Mouse (Mus musculus) stomach, embryonic 16.5 days (tissue): ENCODE data around the gene Hist1h2bm. TPM values are rescaled to one million over a fixed set of nuclear protein-coding genes. Genes with fewer than 3 reads are reported as not detected.
"Not testable (repeated sequence)": the region's sequence is repeated elsewhere in the genome, so short reads cannot be mapped to it uniquely, and the experiment has no call there.

Experiments used
- ATAC-seq: fragments of 200-750 bp; cut with Nextera tagmentation; 2 replicates; pipeline ENCODE4 v1.8.0; 2017; ENCODE audit warnings: moderate number of reproducible peaks, moderate TSS enrichment; ENCODE audit not compliant: insufficient read depth, low FRiP score
- H3K27ac ChIP-seq: fragments of 300-500 bp; sonication (generic); 2 replicates; pipeline ENCODE4 v1.5.1; 2014; ENCODE audit warnings: low read length
- H3K27me3 ChIP-seq: fragments of 300-500 bp; sonication (generic); 2 replicates; pipeline ENCODE4 v1.6.1; 2014; ENCODE audit warnings: low read length, control low read depth, mixed read lengths; ENCODE audit not compliant: control insufficient read depth, insufficient read depth
- H3K36me3 ChIP-seq: fragments of 300-500 bp; sonication (generic); 2 replicates; pipeline ENCODE4 v1.6.1; 2014; ENCODE audit warnings: low read length; ENCODE audit not compliant: control insufficient read depth, insufficient read depth
- H3K4me1 ChIP-seq: fragments of 300-500 bp; sonication (generic); 2 replicates; pipeline ENCODE4 v1.6.1; 2014; ENCODE audit warnings: low read length, control low read depth, mixed read lengths; ENCODE audit not compliant: control insufficient read depth, insufficient read depth
- H3K4me2 ChIP-seq: fragments of 300-500 bp; sonication (generic); 2 replicates; pipeline ENCODE4 v1.6.1; 2014; ENCODE audit warnings: low read depth, low read length, mixed read lengths
- H3K4me3 ChIP-seq: fragments of 300-500 bp; sonication (generic); replicated peaks from 2 replicates; pipeline ENCODE4 v1.5.1; 2014; ENCODE audit warnings: mild to moderate bottlenecking, low read length
- H3K9ac ChIP-seq: fragments of 300-500 bp; sonication (generic); 2 replicates; pipeline ENCODE4 v1.6.1; 2014; ENCODE audit warnings: low read length
- H3K9me3 ChIP-seq: fragments of 300-500 bp; sonication (generic); replicated peaks from 2 replicates; pipeline ENCODE4 v1.6.1; 2016; ENCODE audit warnings: low read length, control low read depth; ENCODE audit not compliant: control insufficient read depth
- whole genome bisulfite sequencing: fragments of 180-500 bp; shearing (Covaris S2); extraction: QIAGEN DNeasy Blood & Tissue Kit; methylation state at CpG from one replicate; pipeline ENCODE4 v1.1.7; 2014; 5-methylcytosine and 5-hydroxymethylcytosine counted together
- polyA plus RNA-seq: library from polyadenylated mRNA; unstranded; fragments of >200 nt; fragmentation: Nextera tagmentation; extraction: Ambion mirVana; gene quantifications from 2 replicates; pipeline ENCODE4 v1.2.1, GENCODE M21; 2015

Gene Hist1h2bm
- polyA plus RNA-seq, result 1.9 and 2.5 TPM in 2 replicates

- H3K27ac ChIP-seq, result peak within 1 kb of the TSS; percentile 86
- not testable (repeated sequence) for H3K9me3 ChIP-seq
Observed at GRCm38 (mm10) chr13:21721757-21722372, at the start of gene Hist1h2bm. TSS of gene Hist1h2bm (plus strand) at chr13:21722044.

GRCm38 (mm10) chr13:21677305-21677704, 44.5 kb upstream of the Hist1h2bm start, which contains the start of gene Olfr1360:
TSS of gene Olfr1360 (minus strand) at chr13:21677405.
- no peaks in the 10 kb centered on the region for H3K4me1 ChIP-seq

More at GRCm38 (mm10) chr13:21721757-21722372, at the start of gene Hist1h2bm:
- H3K36me3 ChIP-seq, H3K27me3 ChIP-seq: not testable (repeated sequence)
- Histone ChIP-seq H3K4me1 (peaks cover 13% of the 10 kb centered on the region), H3K4me3 (peak within 1 kb of the TSS; percentile 50), H3K4me2 (peak within 1 kb of the TSS; percentile 58), H3K9ac (peak within 1 kb of the TSS; percentile 68)
- ATAC-seq, result peak; percentile 95
- WGBS, result under 1% methylated on average over 37 of the region's 37 CpGs

GRCm38 (mm10) chr13:21697811-21698210, 24.0 kb upstream of the Hist1h2bm start, which contains the start of gene Olfr1359:
TSS of gene Olfr1359 (plus strand) at chr13:21698111.
- Histone ChIP-seq H3K27me3 (no peaks in the 10 kb centered on the region), H3K4me1 (no peaks in the 10 kb centered on the region), H3K9ac (no peak within 1 kb of the TSS), H3K9me3 (no peaks in the 10 kb centered on the region), H3K4me2 (no peak within 1 kb of the TSS), H3K36me3 (no peaks in the 10 kb centered on the region), H3K27ac (no peak within 1 kb of the TSS), H3K4me3 (no peak within 1 kb of the TSS)
- ATAC-seq, result no peak

More at GRCm38 (mm10) chr13:21677305-21677704, 44.5 kb upstream of the Hist1h2bm start, which contains the start of gene Olfr1360:
- no peaks in the 10 kb centered on the region for H3K27me3 ChIP-seq
- no peak within 1 kb of the TSS for H3K27ac ChIP-seq
- H3K9me3 ChIP-seq, result no peaks in the 10 kb centered on the region
- 84% methylated on average over 2 of the region's 2 CpGs for WGBS
- no peak within 1 kb of the TSS for H3K4me2 ChIP-seq
- ATAC-seq, result no peak
- H3K4me3 ChIP-seq, result no peak within 1 kb of the TSS
- no peak within 1 kb of the TSS for H3K9ac ChIP-seq
- no peaks in the 10 kb centered on the region for H3K36me3 ChIP-seq

GRCm38 (mm10) chr13:21706669-21707068, 15.2 kb upstream of the Hist1h2bm start:
- no peak overlapping the region for H3K4me2 ChIP-seq
- WGBS, result 75% methylated on average over 4 of the region's 4 CpGs
- no peak overlapping the region for H3K4me3 ChIP-seq
- H3K4me1 ChIP-seq, result no peaks in the 10 kb centered on the region
- H3K9ac ChIP-seq, result no peak overlapping the region
- no peak overlapping the region for H3K27ac ChIP-seq
- no peaks in the 10 kb centered on the region for H3K9me3 ChIP-seq
- H3K27me3 ChIP-seq, result no peaks in the 10 kb centered on the region
- no peak for ATAC-seq
- H3K36me3 ChIP-seq, result no peaks in the 10 kb centered on the region

- Histone ChIP-seq H3K9ac (peak overlapping the region; percentile 71), H3K9me3 (no peaks in the 10 kb centered on the region), H3K4me1 (peaks cover 4% of the 10 kb centered on the region), H3K36me3 (no peaks in the 10 kb centered on the region), H3K4me2 (peak overlapping the region; percentile 63), H3K27me3 (no peaks in the 10 kb centered on the region), H3K27ac (peak overlapping the region; percentile 78), H3K4me3 (peak overlapping the region; percentile 74)
- under 1% methylated on average over 32 of the region's 32 CpGs for WGBS
- peak; percentile 81 for ATAC-seq
Observed at GRCm38 (mm10) chr13:21710031-21710711, 11.7 kb upstream of the Hist1h2bm start.

- no peaks in the 10 kb centered on the region for H3K27me3 ChIP-seq
- H3K9me3 ChIP-seq, result no peaks in the 10 kb centered on the region
- H3K27ac ChIP-seq, result no peak overlapping the region
- H3K4me3 ChIP-seq, result peak overlapping the region; percentile 60
- H3K4me2 ChIP-seq, result peak overlapping the region; percentile 63
- H3K9ac ChIP-seq, result peak overlapping the region; percentile 62
- peak; percentile 79 for ATAC-seq
- 2% methylated on average over 22 of the region's 22 CpGs for WGBS
- H3K4me1 ChIP-seq, result peaks cover 9% of the 10 kb centered on the region
- H3K36me3 ChIP-seq, result no peaks in the 10 kb centered on the region
Observed at GRCm38 (mm10) chr13:21710821-21711525, 10.9 kb upstream of the Hist1h2bm start.

- Histone ChIP-seq H3K4me2 (peak overlapping the region; percentile 63), H3K4me1 (peaks cover 10% of the 10 kb centered on the region), H3K27me3 (no peaks in the 10 kb centered on the region), H3K9ac (peak overlapping the region; percentile 23; the same call in 1 of the 2 replicates), H3K4me3 (peak overlapping the region; percentile 60; the same call in 1 of the 2 replicates), H3K27ac (no peak overlapping the region), H3K36me3 (no peaks in the 10 kb centered on the region), H3K9me3 (no peaks in the 10 kb centered on the region)
- WGBS, result 26% methylated on average over 4 of the region's 4 CpGs
- ATAC-seq, result no peak
Observed at GRCm38 (mm10) chr13:21711698-21712097, 10.1 kb upstream of the Hist1h2bm start.

- H3K9me3 ChIP-seq, result no peaks in the 10 kb centered on the region
- H3K27ac ChIP-seq, result peak overlapping the region; percentile 84
- H3K4me3 ChIP-seq, result peak overlapping the region; percentile 57
- H3K4me2 ChIP-seq, result peak overlapping the region; percentile 70
- no peaks in the 10 kb centered on the region for H3K36me3 ChIP-seq
- H3K27me3 ChIP-seq, result no peaks in the 10 kb centered on the region
- no peak for ATAC-seq
- H3K4me1 ChIP-seq, result peaks cover 16% of the 10 kb centered on the region
- whole genome bisulfite sequencing, result 1% methylated on average over 7 of the region's 7 CpGs
- peak overlapping the region; percentile 73 for H3K9ac ChIP-seq
Observed at GRCm38 (mm10) chr13:21714725-21715124, 7.1 kb upstream of the Hist1h2bm start.
